Mouse (Mus musculus): ENCODE measurements around the gene Dcdc2b.

- no peak for TF ChIP-seq CTCF (IDR thresholded peaks at IDR 0.05; ENCODE audit: insufficient read depth, low read length)
- TF ChIP-seq POLR2A (IDR thresholded peaks at IDR 0.05; ENCODE audit: borderline replicate concordance, extremely low read depth, low read depth, low read length): no peak
Observed at GRCm38 (mm10) chr4:129662255-129662813, 48.3 kb upstream of the Dcdc2b start.
